Mouse (Mus musculus) thymus, postnatal 25 days (tissue): ENCODE measurements around the gene Zbtb9.
A peak's percentile ranks its signal among the peaks of the same experiment; 100 is the strongest.
"Not testable (repeated sequence)": the region's sequence is repeated elsewhere in the genome, so short reads cannot be mapped to it uniquely, and the experiment has no call there.

Source experiments
- DNase-seq: peaks from one replicate; pipeline ENCODE4 v3.0.0; 2022

Zbtb9 gene

GRCm38 (mm10) chr17:26972703-26973574 lies at the start of gene Zbtb9:
Gene Zbtb9, plus strand, starts transcription at chr17:26973167.
- DNase-seq = peak; percentile 97

- not testable (repeated sequence) for DNase-seq
These were observed 47.6 kb upstream of the Zbtb9 start for GRCm38 (mm10) chr17:26925414-26925813.

- not testable (repeated sequence) for DNase-seq
These were observed 41.2 kb upstream of the Zbtb9 start for GRCm38 (mm10) chr17:26931795-26932194.

- DNase-seq = peak; percentile 99
These were observed 40.0 kb upstream of the Zbtb9 start, which contains the start of gene Phf1 for GRCm38 (mm10) chr17:26932839-26933398. Gene Phf1, plus strand, starts transcription at chr17:26933052.

- no peak for DNase-seq
These were observed 39.5 kb upstream of the Zbtb9 start for GRCm38 (mm10) chr17:26933419-26933818.

GRCm38 (mm10) chr17:26933885-26934827 lies 38.8 kb upstream of the Zbtb9 start:
- DNase-seq = no peak

- no peak for DNase-seq
These were observed 37.9 kb upstream of the Zbtb9 start for GRCm38 (mm10) chr17:26935027-26935426.

GRCm38 (mm10) chr17:26936453-26936852 lies 36.5 kb upstream of the Zbtb9 start:
- no peak for DNase-seq

- no peak for DNase-seq
These were observed 35.9 kb upstream of the Zbtb9 start for GRCm38 (mm10) chr17:26936921-26937695.

- no peak for DNase-seq
These were observed 34.9 kb upstream of the Zbtb9 start for GRCm38 (mm10) chr17:26937883-26938695.

GRCm38 (mm10) chr17:26938731-26939130 lies 34.2 kb upstream of the Zbtb9 start:
- DNase-seq = no peak

GRCm38 (mm10) chr17:26939178-26939972 lies 33.6 kb upstream of the Zbtb9 start, which contains the start of gene Cuta:
Gene Cuta, minus strand, starts transcription at chr17:26939569.
- DNase-seq = peak; percentile 100

- no peak for DNase-seq
These were observed 33.0 kb upstream of the Zbtb9 start for GRCm38 (mm10) chr17:26939973-26940300.

- peak; percentile 25 for DNase-seq
These were observed 31.8 kb upstream of the Zbtb9 start, which contains the start of gene Syngap1 for GRCm38 (mm10) chr17:26941031-26941789. Gene Syngap1, plus strand, starts transcription at chr17:26941253.

GRCm38 (mm10) chr17:26941841-26942570 lies 31.0 kb upstream of the Zbtb9 start:
- no peak for DNase-seq

GRCm38 (mm10) chr17:26945824-26946495 lies 27.0 kb upstream of the Zbtb9 start:
- no peak for DNase-seq

- DNase-seq = peak; percentile 32
These were observed 26.4 kb upstream of the Zbtb9 start for GRCm38 (mm10) chr17:26946567-26946966.
